Mouse (Mus musculus) hindbrain, embryonic 15.5 days (tissue): Measurements from ENCODE around the gene Carm1. TPM values are rescaled to one million over a fixed set of nuclear protein-coding genes. Genes with fewer than 3 reads are reported as not detected.
A peak's percentile ranks its signal among the peaks of the same experiment; 100 is the strongest.

Experiments
- ATAC-seq: fragments of 200-750 bp; cut with Nextera tagmentation; 2 replicates; pipeline ENCODE4 v1.8.0; 2017; ENCODE audit warnings: low read depth, moderate number of reproducible peaks, moderate TSS enrichment; ENCODE audit not compliant: low FRiP score
- H3K27ac ChIP-seq: fragments of 300-500 bp; sonication (generic); replicated peaks from 2 replicates; pipeline ENCODE4 v1.5.1; 2015; ENCODE audit warnings: mild to moderate bottlenecking, inconsistent platforms
- H3K27me3 ChIP-seq: fragments of 300-500 bp; sonication (generic); 2 replicates; pipeline ENCODE4 v1.6.1; 2015; ENCODE audit warnings: control low read depth, inconsistent platforms
- H3K36me3 ChIP-seq: fragments of 300-500 bp; sonication (generic); 2 replicates; pipeline ENCODE4 v1.6.1; 2015; ENCODE audit warnings: control low read depth, inconsistent platforms
- H3K4me1 ChIP-seq: fragments of 300-500 bp; sonication (generic); replicated peaks from 2 replicates; pipeline ENCODE4 v1.6.1; 2015; ENCODE audit warnings: control low read depth, inconsistent platforms
- H3K4me2 ChIP-seq: fragments of 300-500 bp; sonication (generic); 2 replicates; pipeline ENCODE4 v1.6.1; 2015; ENCODE audit warnings: moderate library complexity, mild to moderate bottlenecking, inconsistent platforms
- H3K4me3 ChIP-seq: fragments of 300-500 bp; sonication (generic); 2 replicates; pipeline ENCODE4 v1.5.1; 2015; ENCODE audit warnings: mild to moderate bottlenecking, inconsistent platforms
- H3K9ac ChIP-seq: fragments of 300-500 bp; sonication (generic); 2 replicates; pipeline ENCODE4 v1.6.1; 2015; ENCODE audit warnings: inconsistent platforms
- H3K9me3 ChIP-seq: fragments of 300-500 bp; sonication (generic); 2 replicates; pipeline ENCODE4 v1.6.1; 2016; ENCODE audit warnings: control low read depth, inconsistent platforms
- WGBS: fragments of 180-500 bp; shearing (Covaris S2); methylation state at CpG from one replicate; pipeline ENCODE4 v1.1.7; 2015; 5-methylcytosine and 5-hydroxymethylcytosine counted together
- polyA plus RNA-seq: library from polyadenylated mRNA; unstranded; fragments of >200 nt; fragmentation: Nextera tagmentation; extraction: Ambion mirVana; gene quantifications from 2 replicates; pipeline ENCODE4 v1.2.1, GENCODE M21; 2015

Carm1 gene
- polyA plus RNA-seq, 1 experiment from 2014 or later: 46.1 TPM

DNA sequence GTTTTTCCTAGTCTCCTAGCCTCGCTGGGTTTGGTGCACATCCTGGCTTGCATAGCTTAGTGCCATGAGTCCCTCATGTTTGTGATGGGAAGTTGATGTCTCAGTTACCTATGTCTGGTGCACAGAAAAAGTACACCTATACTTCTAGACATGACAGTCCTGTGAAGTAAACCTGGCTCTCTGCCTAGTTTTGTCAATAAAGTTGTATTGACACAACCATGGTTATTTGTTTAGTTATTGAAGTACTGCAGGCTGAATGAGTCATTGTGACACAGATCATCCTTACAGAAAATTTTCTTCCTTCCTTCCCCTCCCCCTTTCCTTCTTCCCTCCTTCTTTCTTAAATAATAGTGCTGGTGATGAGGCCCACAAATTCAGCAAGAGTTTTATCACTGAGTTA is 17.7 kb downstream of the Carm1 start:
- no peaks in the 10 kb centered on the region for H3K27me3 ChIP-seq
- no peak overlapping the region for H3K27ac ChIP-seq
- no peak for ATAC-seq
- H3K4me1 ChIP-seq: no peaks in the 10 kb centered on the region
- no peak overlapping the region for H3K9ac ChIP-seq
- no peak overlapping the region for H3K4me2 ChIP-seq
- 86% methylated on average over 1 of the region's 1 CpGs for WGBS
- H3K4me3 ChIP-seq: no peak overlapping the region
- H3K36me3 ChIP-seq: peaks cover 3% of the 10 kb centered on the region
- no peaks in the 10 kb centered on the region for H3K9me3 ChIP-seq

GRCm38 (mm10) chr9:21565004-21565586 is 18.4 kb downstream of the Carm1 start:
- Histone ChIP-seq H3K27ac (no peak overlapping the region), H3K9ac (no peak overlapping the region), H3K4me3 (no peak overlapping the region), H3K9me3 (no peaks in the 10 kb centered on the region), H3K4me1 (no peaks in the 10 kb centered on the region), H3K4me2 (no peak overlapping the region), H3K27me3 (no peaks in the 10 kb centered on the region), H3K36me3 (peaks cover 9% of the 10 kb centered on the region)
- no peak for ATAC-seq
- WGBS: 84% methylated on average over 4 of the region's 4 CpGs

DNA sequence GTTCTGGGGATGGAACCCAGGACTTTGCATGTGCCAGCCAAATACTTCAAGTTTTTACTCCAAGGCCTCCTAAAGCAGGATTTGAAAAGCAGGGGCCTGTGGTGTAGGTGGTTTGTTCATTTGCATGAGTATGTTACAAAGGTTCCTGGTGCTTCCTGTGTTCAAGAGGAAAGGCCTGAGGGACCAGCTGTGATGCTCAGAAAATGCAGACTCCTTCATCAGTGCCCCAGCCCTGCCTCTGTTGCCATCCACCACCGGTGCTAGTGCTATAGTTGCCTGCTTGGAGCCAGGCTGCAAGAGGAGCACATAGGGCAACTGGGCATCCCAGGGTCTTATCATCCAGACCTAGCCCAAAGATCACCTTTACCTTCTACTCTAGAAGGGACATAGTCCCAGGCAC is 19.8 kb downstream of the Carm1 start:
- 86% methylated on average over 1 of the region's 1 CpGs for WGBS

DNA sequence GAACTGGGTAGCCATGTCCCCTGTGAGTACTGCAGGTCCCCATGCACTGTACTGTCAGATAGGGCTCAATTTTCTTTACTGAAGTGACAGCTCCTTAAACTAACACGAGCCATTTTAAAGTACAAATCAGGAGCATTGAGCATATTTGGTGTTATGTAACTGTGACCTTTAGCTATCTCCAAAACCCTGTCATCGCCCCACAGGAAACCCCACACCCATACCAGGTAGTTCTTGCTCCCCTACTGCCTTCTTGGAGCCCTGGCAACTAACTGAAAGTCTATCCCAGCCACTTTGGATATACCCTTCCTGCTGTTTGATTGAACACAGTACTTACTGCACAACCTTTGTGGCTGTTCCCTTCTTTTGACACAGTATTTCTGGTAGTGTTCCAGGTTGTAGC is 20.4 kb downstream of the Carm1 start:
- no peak overlapping the region for H3K27ac ChIP-seq
- peaks cover 27% of the 10 kb centered on the region for H3K36me3 ChIP-seq
- no peaks in the 10 kb centered on the region for H3K4me1 ChIP-seq
- no peak overlapping the region for H3K4me3 ChIP-seq
- no peak overlapping the region for H3K4me2 ChIP-seq
- no peak overlapping the region for H3K9ac ChIP-seq
- 97% methylated on average over 2 of the region's 2 CpGs for WGBS
- H3K27me3 ChIP-seq: no peaks in the 10 kb centered on the region
- no peak for ATAC-seq
- H3K9me3 ChIP-seq: no peaks in the 10 kb centered on the region

More for the DNA sequence above, 19.8 kb downstream of the Carm1 start:
- H3K9me3 ChIP-seq: no peaks in the 10 kb centered on the region
- H3K4me2 ChIP-seq: no peak overlapping the region
- H3K9ac ChIP-seq: no peak overlapping the region
- H3K27me3 ChIP-seq: no peaks in the 10 kb centered on the region
- peaks cover 22% of the 10 kb centered on the region for H3K36me3 ChIP-seq
- H3K27ac ChIP-seq: no peak overlapping the region
- no peaks in the 10 kb centered on the region for H3K4me1 ChIP-seq
- no peak overlapping the region for H3K4me3 ChIP-seq
- no peak for ATAC-seq

DNA sequence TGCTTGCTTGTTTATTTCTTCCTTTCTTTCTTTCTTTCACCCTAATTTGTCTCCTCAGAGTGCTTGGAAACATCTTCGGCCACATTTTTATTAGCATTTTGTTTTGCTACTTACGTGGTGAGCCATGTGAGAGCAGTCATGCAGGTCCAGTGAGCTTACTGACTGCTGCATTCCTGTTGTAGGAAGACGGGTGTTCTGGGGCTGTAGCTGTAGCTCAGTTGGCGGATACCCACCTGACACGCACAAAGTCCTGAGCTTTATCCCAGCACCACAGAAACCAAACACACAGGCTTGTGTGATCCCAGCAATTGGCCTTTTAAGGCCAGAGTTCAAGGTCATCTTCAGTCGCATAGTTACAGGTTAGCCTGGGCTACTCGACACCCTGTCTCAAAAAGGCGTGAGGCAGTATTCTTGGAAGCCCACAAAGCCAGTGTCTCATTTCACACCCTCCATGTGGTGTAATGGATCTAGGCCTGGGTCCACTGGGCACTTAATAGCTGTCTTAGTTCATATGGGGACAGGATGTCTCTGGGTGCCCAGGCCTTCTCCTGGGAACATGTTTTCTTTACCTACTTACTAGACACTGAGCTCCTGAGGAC is 22.1 kb downstream of the Carm1 start:
- Histone ChIP-seq H3K36me3 (peaks cover 42% of the 10 kb centered on the region), H3K27me3 (no peaks in the 10 kb centered on the region), H3K27ac (no peak overlapping the region), H3K4me2 (no peak overlapping the region), H3K4me1 (no peaks in the 10 kb centered on the region), H3K4me3 (no peak overlapping the region), H3K9ac (no peak overlapping the region), H3K9me3 (no peaks in the 10 kb centered on the region)
- no peak for ATAC-seq
- WGBS: 87% methylated on average over 8 of the region's 8 CpGs

DNA sequence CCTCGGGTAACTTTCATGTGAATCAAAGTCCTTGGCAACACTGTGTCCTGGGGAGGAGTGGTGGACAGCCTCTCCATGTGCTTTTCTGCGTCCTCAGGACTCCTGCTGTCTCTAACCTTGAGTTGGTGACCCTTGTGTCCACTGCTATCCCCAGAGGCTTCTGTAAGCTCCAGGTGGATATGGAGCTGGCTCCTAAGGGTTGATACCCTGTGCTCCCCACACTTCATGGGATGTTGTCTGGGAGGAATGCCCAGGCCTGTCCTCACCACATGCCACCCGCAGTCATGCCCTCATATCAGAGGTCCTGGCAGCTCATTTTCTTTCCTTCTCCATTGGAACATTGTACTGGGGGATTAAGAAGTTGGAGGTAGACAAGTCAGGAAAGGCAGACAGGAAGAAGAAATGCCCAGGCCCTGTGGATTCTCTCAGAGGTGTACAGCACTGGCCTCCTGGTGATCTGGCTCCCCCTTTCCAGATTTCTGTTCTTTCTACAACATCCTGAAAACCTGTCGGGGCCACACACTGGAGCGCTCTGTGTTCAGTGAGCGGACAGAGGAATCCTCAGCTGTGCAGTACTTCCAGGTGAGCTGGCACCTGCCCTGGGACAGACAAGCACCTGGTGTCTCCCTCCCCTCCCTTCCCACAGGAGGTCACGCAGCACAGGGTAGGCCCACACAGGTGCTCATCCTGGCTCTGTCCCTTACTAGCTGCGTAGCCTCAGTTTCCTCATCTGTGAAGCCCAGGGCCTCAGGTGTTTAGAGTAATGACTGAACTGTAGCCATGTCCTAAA is 27.5 kb downstream of the Carm1 start:
- no peak overlapping the region for H3K4me2 ChIP-seq
- H3K27ac ChIP-seq: no peak overlapping the region
- H3K9me3 ChIP-seq: no peaks in the 10 kb centered on the region
- 89% methylated on average over 8 of the region's 8 CpGs for WGBS
- H3K9ac ChIP-seq: no peak overlapping the region
- H3K27me3 ChIP-seq: no peaks in the 10 kb centered on the region
- H3K36me3 ChIP-seq: peaks cover 77% of the 10 kb centered on the region
- no peaks in the 10 kb centered on the region for H3K4me1 ChIP-seq
- H3K4me3 ChIP-seq: no peak overlapping the region
- no peak for ATAC-seq

GRCm38 (mm10) chr9:21575253-21575652 is 28.6 kb downstream of the Carm1 start:
- no peaks in the 10 kb centered on the region for H3K4me1 ChIP-seq
- no peaks in the 10 kb centered on the region for H3K27me3 ChIP-seq
- H3K4me2 ChIP-seq: no peak overlapping the region
- no peak overlapping the region for H3K9ac ChIP-seq
- ATAC-seq: no peak
- H3K4me3 ChIP-seq: no peak overlapping the region
- H3K36me3 ChIP-seq: peaks cover 75% of the 10 kb centered on the region
- H3K27ac ChIP-seq: no peak overlapping the region
- H3K9me3 ChIP-seq: no peaks in the 10 kb centered on the region
- WGBS: 94% methylated on average over 10 of the region's 10 CpGs

DNA sequence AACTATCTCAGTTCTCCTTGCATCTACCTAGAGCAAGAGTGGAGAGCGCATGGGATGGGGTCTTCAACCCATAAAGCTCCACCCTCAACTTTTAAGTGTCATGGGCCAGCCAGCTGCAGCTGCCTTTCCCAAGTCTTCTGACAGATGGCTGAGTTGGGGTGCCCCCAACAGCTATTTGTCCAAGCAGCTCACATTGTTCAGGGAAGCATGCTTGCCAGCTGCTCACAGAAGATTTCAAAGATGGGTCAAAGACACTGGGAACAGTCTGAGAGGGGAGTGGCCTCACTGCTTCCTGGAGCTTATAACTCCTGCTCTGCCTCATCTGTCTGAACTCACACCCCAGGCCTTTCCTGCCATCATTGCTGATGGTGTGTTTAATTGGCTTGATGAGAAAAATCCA is 29.6 kb downstream of the Carm1 start:
- H3K36me3 ChIP-seq: peaks cover 76% of the 10 kb centered on the region
- no peaks in the 10 kb centered on the region for H3K27me3 ChIP-seq
- ATAC-seq: peak; percentile 33; the same call in 1 of the 2 replicates
- H3K27ac ChIP-seq: no peak overlapping the region
- H3K9me3 ChIP-seq: no peaks in the 10 kb centered on the region
- no peak overlapping the region for H3K4me3 ChIP-seq
- no peak overlapping the region for H3K9ac ChIP-seq
- 84% methylated on average over 1 of the region's 1 CpGs for WGBS
- no peak overlapping the region for H3K4me2 ChIP-seq
- no peaks in the 10 kb centered on the region for H3K4me1 ChIP-seq

DNA sequence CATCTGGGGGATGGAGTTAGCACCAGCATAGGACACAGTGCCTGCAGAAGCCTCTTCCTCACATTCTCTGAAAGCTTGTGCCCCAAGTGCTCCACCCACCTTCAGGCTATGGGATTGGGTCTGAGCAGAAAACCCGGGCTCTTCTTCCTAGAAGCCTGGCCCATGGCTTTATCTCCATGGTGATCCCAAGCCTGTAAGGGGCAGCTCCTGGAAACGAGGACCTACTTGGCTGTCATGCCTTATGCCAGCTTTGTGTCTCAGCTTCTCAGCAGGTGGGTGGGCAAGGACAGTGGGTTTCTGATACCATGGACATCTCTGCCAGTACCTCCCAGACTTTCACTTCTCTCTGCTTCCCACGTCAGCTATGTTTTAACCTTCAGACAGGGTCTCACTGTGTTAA is 31.5 kb downstream of the Carm1 start:
- H3K36me3 ChIP-seq: peaks cover 64% of the 10 kb centered on the region
- H3K27me3 ChIP-seq: no peaks in the 10 kb centered on the region
- WGBS: 63% methylated on average over 3 of the region's 3 CpGs
- H3K9ac ChIP-seq: no peak overlapping the region
- H3K27ac ChIP-seq: no peak overlapping the region
- no peak overlapping the region for H3K4me3 ChIP-seq
- ATAC-seq: no peak
- H3K4me2 ChIP-seq: no peak overlapping the region
- H3K9me3 ChIP-seq: no peaks in the 10 kb centered on the region
- H3K4me1 ChIP-seq: no peaks in the 10 kb centered on the region

DNA sequence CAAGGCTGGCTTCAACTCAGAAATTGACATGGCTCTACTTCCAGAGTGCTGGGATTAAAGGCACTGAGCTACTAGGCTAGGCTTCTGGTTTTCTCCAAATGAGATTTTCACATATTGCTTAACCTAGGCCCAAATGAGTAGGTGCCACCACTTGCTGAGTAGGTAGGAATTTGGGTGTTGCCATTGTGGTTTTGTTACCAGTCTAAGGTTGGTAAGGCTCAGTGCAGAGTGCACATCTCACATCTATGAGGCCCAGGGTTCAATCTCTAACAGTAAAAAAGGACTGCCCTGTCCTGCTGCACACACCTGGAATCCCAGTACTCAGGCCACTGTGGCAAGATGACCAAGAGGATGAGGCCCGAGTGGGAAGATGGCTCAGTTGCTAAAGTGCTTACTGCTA is 38.7 kb downstream of the Carm1 start:
- Histone ChIP-seq H3K27me3 (no peaks in the 10 kb centered on the region), H3K9me3 (no peaks in the 10 kb centered on the region), H3K27ac (no peak overlapping the region), H3K4me3 (no peak overlapping the region), H3K36me3 (peaks cover 84% of the 10 kb centered on the region), H3K4me2 (no peak overlapping the region), H3K9ac (no peak overlapping the region), H3K4me1 (no peaks in the 10 kb centered on the region)
- ATAC-seq: no peak
- 97% methylated on average over 1 of the region's 1 CpGs for WGBS

- Histone ChIP-seq H3K36me3 (peaks cover 76% of the 10 kb centered on the region), H3K4me3 (no peak overlapping the region), H3K27ac (no peak overlapping the region), H3K9ac (no peak overlapping the region), H3K4me1 (peaks cover 12% of the 10 kb centered on the region), H3K27me3 (no peaks in the 10 kb centered on the region), H3K4me2 (no peak overlapping the region), H3K9me3 (no peaks in the 10 kb centered on the region)
- ATAC-seq: no peak
- 85% methylated on average over 23 of the region's 23 CpGs for WGBS
Observed at GRCm38 (mm10) chr9:21587678-21588349, 41.1 kb downstream of the Carm1 start.

DNA sequence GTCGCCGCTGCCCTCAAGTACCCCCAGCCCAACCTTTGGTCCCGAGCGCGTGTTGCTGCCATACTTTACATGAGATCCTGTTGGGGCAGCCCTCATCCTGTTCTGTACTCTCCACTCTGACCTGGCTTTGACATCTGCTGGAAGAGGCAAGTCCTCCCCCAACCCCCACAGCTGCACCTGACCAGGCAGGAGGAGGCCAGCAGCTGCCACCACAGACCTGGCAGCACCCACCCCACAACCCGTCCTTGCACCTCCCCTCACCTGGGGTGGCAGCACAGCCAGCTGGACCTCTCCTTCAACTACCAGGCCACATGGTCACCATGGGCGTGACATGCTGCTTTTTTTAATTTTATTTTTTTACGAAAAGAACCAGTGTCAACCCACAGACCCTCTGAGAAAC is 41.7 kb downstream of the Carm1 start:
- 93% methylated on average over 8 of the region's 8 CpGs for WGBS
- Histone ChIP-seq H3K9ac (no peak overlapping the region), H3K9me3 (no peaks in the 10 kb centered on the region), H3K27ac (no peak overlapping the region), H3K27me3 (no peaks in the 10 kb centered on the region), H3K4me2 (no peak overlapping the region), H3K36me3 (peaks cover 70% of the 10 kb centered on the region), H3K4me1 (peaks cover 13% of the 10 kb centered on the region), H3K4me3 (no peak overlapping the region)
- no peak for ATAC-seq
